Mouse (Mus musculus) liver, embryonic 14.5 days (tissue): Measurements from ENCODE around the gene Tedc1. TPM values are rescaled to one million over a fixed set of nuclear protein-coding genes. Genes with fewer than 3 reads are reported as not detected.

Experiments used
- ATAC-seq: fragments of 200-750 bp; cut with Nextera tagmentation; 2 replicates; pipeline ENCODE4 v1.8.0; 2017; ENCODE audit warnings: moderate number of reproducible peaks, mild to moderate bottlenecking, moderate library complexity; ENCODE audit not compliant: insufficient read depth
- DNase-seq, 3 experiments: peaks; one replicate each; pipeline ENCODE4 v3.0.0-alpha.2; 2012 to 2013; ENCODE audit warnings: low read depth in 3 of 3, low spot score in 3 of 3
- H3K27ac ChIP-seq: fragments of 300-500 bp; sonication (generic); 2 replicates; pipeline ENCODE4 v1.5.1; 2014; ENCODE audit warnings: moderate library complexity, mild to moderate bottlenecking, control low read depth, inconsistent platforms
- H3K27me3 ChIP-seq: fragments of 300-500 bp; sonication (generic); 2 replicates; pipeline ENCODE4 v1.6.1; 2014; ENCODE audit warnings: mild to moderate bottlenecking, low read length, moderate library complexity; ENCODE audit not compliant: control insufficient read depth, insufficient read depth
- H3K36me3 ChIP-seq: fragments of 300-500 bp; sonication (generic); replicated peaks from 2 replicates; pipeline ENCODE4 v1.6.1; 2014; ENCODE audit warnings: low read depth; ENCODE audit not compliant: control insufficient read depth, insufficient read depth
- H3K4me1 ChIP-seq, 2 experiments: fragments of 200-500 bp in 1 of 2; fragments of 300-500 bp in 1 of 2; sonication (generic) in 1 of 2; replicated peaks; 2 replicates each; pipeline ENCODE4 v1.6.1; 2012 to 2014; ENCODE audit warnings: antibody characterized with exemption in 1 of 2, inconsistent platforms in 1 of 2, low read length in 1 of 2; ENCODE audit not compliant: control insufficient read depth in 2 of 2, insufficient read depth in 2 of 2
- H3K4me2 ChIP-seq: fragments of 300-500 bp; sonication (generic); 2 replicates; pipeline ENCODE4 v1.6.1; 2014; ENCODE audit warnings: low read depth, mild to moderate bottlenecking, control low read depth, moderate library complexity
- H3K4me3 ChIP-seq, 2 experiments: fragments of 200-500 bp in 1 of 2; fragments of 300-500 bp in 1 of 2; sonication (generic) in 1 of 2; 2 replicates each; pipeline ENCODE4 v1.5.1; 2012 to 2014; ENCODE audit warnings: low read depth in 2 of 2, low read length in 2 of 2, mild to moderate bottlenecking in 2 of 2, control low read depth in 1 of 2, inconsistent platforms in 1 of 2, moderate library complexity in 1 of 2; ENCODE audit not compliant: insufficient read depth in 1 of 2
- H3K9ac ChIP-seq: fragments of 300-500 bp; sonication (generic); replicated peaks from 2 replicates; pipeline ENCODE4 v1.6.1; 2014; ENCODE audit warnings: mild to moderate bottlenecking, control low read depth, moderate library complexity
- H3K9me3 ChIP-seq: fragments of 300-500 bp; sonication (generic); 2 replicates; pipeline ENCODE4 v1.6.1; 2016; ENCODE audit warnings: low read length, mixed read lengths; ENCODE audit not compliant: control insufficient read depth
- CTCF ChIP-seq: IDR thresholded peaks from 2 replicates; pipeline ENCODE4 v1.5.1; 2016; ENCODE audit warnings: antibody characterized with exemption, low read depth, control low read depth
- EP300 ChIP-seq: IDR thresholded peaks from 2 replicates; pipeline ENCODE4 v1.6.1; 2016; ENCODE audit warnings: antibody characterized with exemption, low read depth
- WGBS: fragments of 180-500 bp; shearing (Covaris S2); extraction: QIAGEN DNeasy Blood & Tissue Kit; methylation state at CpG from one replicate; pipeline ENCODE4 v1.1.7; 2014; ENCODE audit not compliant: insufficient replicate concordance; 5-methylcytosine and 5-hydroxymethylcytosine counted together
- polyA plus RNA-seq, 2 experiments: library from polyadenylated mRNA; depleted of rRNA in 1 of 2; stranded (reverse) in 1 of 2; unstranded in 1 of 2; fragments of >200 nt; fragmentation: Nextera tagmentation in 1 of 2; extraction: Ambion mirVana in 1 of 2; gene quantifications; 2 replicates each; pipeline versions ENCODE4 v1.2.1 to v1.2.3; 2012 to 2014

Tedc1 gene
- polyA plus RNA-seq, 2 experiments = 6.4 to 8.2 TPM

DNA sequence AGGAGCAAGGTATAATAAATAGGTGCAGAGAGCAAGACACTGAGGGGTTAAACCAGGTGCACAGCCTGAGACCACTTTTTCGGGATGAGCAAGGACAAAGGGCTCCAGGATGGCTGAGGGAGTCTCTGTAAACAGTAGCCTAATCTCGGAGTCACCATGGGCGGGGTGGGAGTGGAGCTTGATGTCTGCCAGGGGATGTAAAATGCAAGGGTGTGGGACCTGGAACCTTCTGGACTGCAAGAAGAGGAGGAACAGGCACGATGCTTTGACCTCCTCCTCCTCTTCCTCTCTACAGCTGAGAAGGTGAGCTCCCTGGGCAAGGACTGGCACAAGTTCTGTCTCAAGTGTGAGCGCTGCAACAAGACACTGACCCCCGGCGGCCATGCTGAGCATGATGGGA lies 13.1 kb upstream of the Tedc1 start:
- H3K36me3 ChIP-seq = no peaks in the 10 kb centered on the region
- H3K4me3 ChIP-seq = no peak overlapping the region
- ATAC-seq = no peak
- H3K9ac ChIP-seq = no peak overlapping the region
- no peak overlapping the region for H3K27ac ChIP-seq
- 43% methylated on average over 7 of the region's 7 CpGs for WGBS
- no peak for DNase-seq
- peaks cover 14 to 17% of the 10 kb centered on the region in 2 experiments for H3K4me1 ChIP-seq
- TF ChIP-seq EP300 = no peak
- no peak for TF ChIP-seq CTCF
- no peak overlapping the region for H3K4me2 ChIP-seq
- peaks cover 29% of the 10 kb centered on the region for H3K27me3 ChIP-seq
- no peaks in the 10 kb centered on the region for H3K9me3 ChIP-seq

DNA sequence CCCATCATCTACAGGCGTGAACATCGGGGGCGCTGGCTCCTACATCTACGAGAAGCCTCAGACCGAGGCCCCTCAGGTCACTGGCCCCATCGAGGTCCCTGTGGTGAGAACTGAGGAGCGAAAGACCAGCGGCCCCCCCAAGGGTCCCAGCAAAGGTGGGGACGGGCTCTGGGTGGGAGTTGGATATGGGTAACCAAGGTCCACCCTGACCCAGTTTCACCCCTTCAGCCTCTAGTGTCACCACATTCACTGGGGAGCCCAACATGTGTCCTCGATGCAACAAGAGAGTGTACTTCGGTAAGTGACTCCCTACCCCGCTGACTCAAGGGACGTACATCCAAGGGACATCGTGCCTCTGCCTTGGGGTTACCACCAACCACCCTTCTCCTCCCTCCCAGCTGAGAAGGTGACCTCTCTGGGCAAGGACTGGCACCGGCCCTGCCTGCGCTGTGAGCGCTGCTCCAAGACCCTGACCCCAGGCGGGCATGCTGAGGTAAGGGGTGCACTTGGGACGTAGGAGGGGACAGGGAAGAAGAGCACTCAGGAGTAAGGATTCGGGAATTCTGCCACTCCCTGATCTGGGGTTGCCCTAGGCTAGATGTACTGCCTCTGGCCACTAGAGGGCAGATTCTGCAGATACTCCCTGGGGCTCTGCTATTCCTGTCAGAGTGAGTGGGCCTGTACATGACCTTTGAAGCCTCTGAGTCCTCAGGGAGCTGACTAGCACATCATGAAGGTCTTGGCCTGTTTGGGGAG lies 12.0 kb upstream of the Tedc1 start:
- ATAC-seq (no peak), DNase-seq (no peak)
- no peak overlapping the region for H3K9ac ChIP-seq
- 63% methylated on average over 20 of the region's 20 CpGs for WGBS
- H3K4me3 ChIP-seq = no peak overlapping the region
- H3K4me1 ChIP-seq = peaks cover 21 to 25% of the 10 kb centered on the region in 2 experiments
- no peak overlapping the region for H3K27ac ChIP-seq
- no peaks in the 10 kb centered on the region for H3K9me3 ChIP-seq
- no peaks in the 10 kb centered on the region for H3K36me3 ChIP-seq
- H3K27me3 ChIP-seq = peaks cover 29% of the 10 kb centered on the region
- no peak overlapping the region for H3K4me2 ChIP-seq
- peak; percentile 91 for TF ChIP-seq CTCF
- no peak for TF ChIP-seq EP300

DNA sequence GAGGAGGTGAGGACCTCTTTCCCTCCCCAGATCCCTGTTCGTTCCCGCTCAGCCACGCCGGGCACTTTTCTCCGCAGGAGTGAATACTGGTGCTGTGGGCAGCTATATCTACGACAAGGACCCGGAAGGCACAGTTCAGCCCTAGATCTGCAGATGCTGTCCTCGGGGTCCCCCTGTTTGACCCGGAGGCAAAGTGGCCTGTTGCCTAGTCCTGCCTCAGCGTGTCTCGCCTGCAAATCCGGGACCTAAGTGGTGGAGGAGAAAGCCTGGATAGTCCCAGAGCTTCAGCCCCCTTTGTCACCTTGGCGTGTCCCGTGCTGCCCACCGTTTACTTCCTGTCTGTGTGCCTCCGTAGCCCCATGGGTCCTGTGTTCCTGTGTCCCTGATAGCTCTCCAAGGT lies 11.3 kb upstream of the Tedc1 start:
- H3K4me2 ChIP-seq = no peak overlapping the region
- TF ChIP-seq CTCF (no peak), EP300 (no peak)
- H3K9ac ChIP-seq = no peak overlapping the region
- no peak overlapping the region for H3K4me3 ChIP-seq
- DNase-seq (no peak), ATAC-seq (no peak)
- peaks cover 29% of the 10 kb centered on the region for H3K27me3 ChIP-seq
- no peaks in the 10 kb centered on the region for H3K9me3 ChIP-seq
- peaks cover 15 to 22% of the 10 kb centered on the region in 2 experiments for H3K4me1 ChIP-seq
- H3K27ac ChIP-seq = no peak overlapping the region
- WGBS = 79% methylated on average over 16 of the region's 16 CpGs
- no peaks in the 10 kb centered on the region for H3K36me3 ChIP-seq

GRCm38 (mm10) chr12:113145591-113145990 lies 10.6 kb upstream of the Tedc1 start:
- H3K27me3 ChIP-seq = peaks cover 30% of the 10 kb centered on the region
- WGBS = 69% methylated on average over 5 of the region's 5 CpGs

DNA sequence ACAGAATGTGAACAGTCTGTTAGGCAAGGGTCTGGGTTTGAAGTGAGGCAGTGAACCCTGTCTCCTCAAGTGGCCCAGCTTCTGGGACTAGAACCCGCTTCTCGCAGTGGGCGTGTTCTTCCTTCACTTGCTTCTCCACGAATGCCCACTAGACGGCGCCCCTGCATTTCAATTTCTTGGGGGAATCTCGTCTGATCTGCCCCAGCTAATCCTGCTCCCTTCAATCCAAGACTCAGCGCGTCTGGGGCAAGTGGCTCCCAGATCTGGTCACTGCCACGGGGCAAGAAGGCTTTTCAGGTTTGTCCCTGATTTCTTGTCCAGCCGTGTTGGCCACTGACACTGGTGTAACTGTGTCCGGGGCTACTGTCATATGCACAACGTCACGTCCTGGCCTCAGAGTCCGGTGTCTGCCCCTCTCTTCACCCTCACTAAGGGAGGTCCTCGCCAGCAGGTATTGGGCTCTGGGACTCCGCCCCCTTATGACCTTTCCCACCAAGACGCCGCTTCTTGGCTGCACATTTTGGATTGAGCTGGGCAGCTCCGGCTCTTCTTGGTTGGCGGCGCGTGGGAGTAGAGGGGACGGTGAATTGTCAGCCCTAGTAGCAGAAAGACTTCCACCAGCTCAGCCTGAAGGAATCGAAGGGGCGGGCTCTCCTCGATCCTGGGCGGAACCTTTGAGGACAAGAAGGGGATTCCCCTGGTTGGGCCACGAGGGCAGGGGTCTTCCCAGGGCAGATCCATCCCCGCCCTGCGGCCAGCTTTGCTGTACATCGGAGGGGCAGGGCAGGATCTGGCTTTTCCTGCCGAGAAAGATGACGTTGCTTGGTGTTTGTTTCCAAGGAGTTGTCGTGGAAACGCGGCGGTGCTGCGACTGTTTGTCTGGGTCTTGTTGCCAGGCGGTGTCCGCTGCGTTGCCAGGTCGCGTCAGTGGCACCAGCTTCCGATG lies 9.8 kb upstream of the Tedc1 start, which contains the start of gene Crip1:
Crip1 (plus strand) TSS at position 205 of the 946 bp plus-strand sequence.
- Histone ChIP-seq H3K27ac (no peak within 1 kb of the TSS), H3K4me3 (no peak within 1 kb of the TSS), H3K9me3 (no peaks in the 10 kb centered on the region), H3K4me2 (peak within 1 kb of the TSS; percentile 38), H3K9ac (no peak within 1 kb of the TSS), H3K27me3 (peaks cover 29% of the 10 kb centered on the region), H3K36me3 (no peaks in the 10 kb centered on the region), H3K4me1 (peaks cover 13 to 26% of the 10 kb centered on the region in 2 experiments)
- ATAC-seq (0 out of 2 replicates have a peak, but pooled peaks have one; percentile 25), DNase-seq (peak; percentile 70 to 76 (median 71))
- peak; percentile 94 for TF ChIP-seq CTCF
- no peak for TF ChIP-seq EP300
- WGBS = 11% methylated on average over 45 of the region's 45 CpGs

More at GRCm38 (mm10) chr12:113145591-113145990, 10.6 kb upstream of the Tedc1 start:
- H3K4me2 ChIP-seq = no peak overlapping the region
- DNase-seq (no peak), ATAC-seq (no peak)
- H3K36me3 ChIP-seq = no peaks in the 10 kb centered on the region
- no peak overlapping the region for H3K27ac ChIP-seq
- H3K9me3 ChIP-seq = no peaks in the 10 kb centered on the region
- no peak overlapping the region for H3K9ac ChIP-seq
- TF ChIP-seq EP300 (no peak), CTCF (no peak)
- peaks cover 15 to 23% of the 10 kb centered on the region in 2 experiments for H3K4me1 ChIP-seq
- no peak overlapping the region for H3K4me3 ChIP-seq
